Mouse (Mus musculus): ENCODE data around the gene Foxred2. TPM values are rescaled to one million over a fixed set of nuclear protein-coding genes. Genes with fewer than 3 reads are reported as not detected.

The Foxred2 gene
- polyA plus RNA-seq, 1 experiment = 18.0 TPM

GRCm38 (mm10) chr15:77945711-77946110, 10.8 kb downstream of the Foxred2 start:
- TF ChIP-seq CTCF (IDR thresholded peaks at IDR 0.05; ENCODE audit: borderline replicate concordance, extremely low read depth, insufficient read depth, insufficient read length) = no peak
- no peak for TF ChIP-seq POLR2A (IDR thresholded peaks at IDR 0.05; ENCODE audit: borderline replicate concordance, extremely low read depth, insufficient read depth, insufficient read length, poor library complexity, severe bottlenecking)
- DNase-seq (ENCODE audit: low read depth) = no peak

- TF ChIP-seq POLR2A (IDR thresholded peaks at IDR 0.05; ENCODE audit: borderline replicate concordance, extremely low read depth, insufficient read depth, insufficient read length, poor library complexity, severe bottlenecking) (no peak), CTCF (IDR thresholded peaks at IDR 0.05; ENCODE audit: borderline replicate concordance, extremely low read depth, insufficient read depth, insufficient read length) (no peak)
- DNase-seq (ENCODE audit: low read depth) = peak; percentile 82
Observed at GRCm38 (mm10) chr15:77941563-77941962, 15.0 kb downstream of the Foxred2 start.

GRCm38 (mm10) chr15:77938516-77938915, 18.0 kb downstream of the Foxred2 start:
- no peak for DNase-seq (ENCODE audit: low read depth)
- TF ChIP-seq POLR2A (IDR thresholded peaks at IDR 0.05; ENCODE audit: borderline replicate concordance, extremely low read depth, insufficient read depth, insufficient read length, poor library complexity, severe bottlenecking) (no peak), CTCF (IDR thresholded peaks at IDR 0.05; ENCODE audit: borderline replicate concordance, extremely low read depth, insufficient read depth, insufficient read length) (no peak)

GRCm38 (mm10) chr15:77935673-77936375, 20.7 kb downstream of the Foxred2 start:
- peak; percentile 86 for DNase-seq (ENCODE audit: low read depth)

GRCm38 (mm10) chr15:77934968-77935367, 21.6 kb downstream of the Foxred2 start:
- TF ChIP-seq CTCF (IDR thresholded peaks at IDR 0.05; ENCODE audit: borderline replicate concordance, extremely low read depth, insufficient read depth, insufficient read length) = no peak
- no peak for TF ChIP-seq POLR2A (IDR thresholded peaks at IDR 0.05; ENCODE audit: borderline replicate concordance, extremely low read depth, insufficient read depth, insufficient read length, poor library complexity, severe bottlenecking)
- no peak for DNase-seq (ENCODE audit: low read depth)

More at GRCm38 (mm10) chr15:77935673-77936375, 20.7 kb downstream of the Foxred2 start:
- TF ChIP-seq POLR2A (IDR thresholded peaks at IDR 0.05; ENCODE audit: borderline replicate concordance, extremely low read depth, insufficient read depth, insufficient read length, poor library complexity, severe bottlenecking) (no peak), CTCF (IDR thresholded peaks at IDR 0.05; ENCODE audit: borderline replicate concordance, extremely low read depth, insufficient read depth, insufficient read length) (no peak)

GRCm38 (mm10) chr15:77934326-77934725, 22.2 kb downstream of the Foxred2 start:
- no peak for TF ChIP-seq CTCF (IDR thresholded peaks at IDR 0.05; ENCODE audit: borderline replicate concordance, extremely low read depth, insufficient read depth, insufficient read length)
- TF ChIP-seq POLR2A (IDR thresholded peaks at IDR 0.05; ENCODE audit: borderline replicate concordance, extremely low read depth, insufficient read depth, insufficient read length, poor library complexity, severe bottlenecking) = no peak
- no peak for DNase-seq (ENCODE audit: low read depth)

- peak; percentile 94 for DNase-seq (ENCODE audit: low read depth)
- TF ChIP-seq CTCF (IDR thresholded peaks at IDR 0.05; ENCODE audit: borderline replicate concordance, extremely low read depth, insufficient read depth, insufficient read length) (peak; percentile 99), POLR2A (IDR thresholded peaks at IDR 0.05; ENCODE audit: borderline replicate concordance, extremely low read depth, insufficient read depth, insufficient read length, poor library complexity, severe bottlenecking) (no peak)
Observed at GRCm38 (mm10) chr15:77933770-77934169, 22.8 kb downstream of the Foxred2 start.

GRCm38 (mm10) chr15:77933222-77933621, 23.3 kb downstream of the Foxred2 start:
- no peak for DNase-seq (ENCODE audit: low read depth)
- TF ChIP-seq POLR2A (IDR thresholded peaks at IDR 0.05; ENCODE audit: borderline replicate concordance, extremely low read depth, insufficient read depth, insufficient read length, poor library complexity, severe bottlenecking) = no peak
- no peak for TF ChIP-seq CTCF (IDR thresholded peaks at IDR 0.05; ENCODE audit: borderline replicate concordance, extremely low read depth, insufficient read depth, insufficient read length)

- TF ChIP-seq POLR2A (IDR thresholded peaks at IDR 0.05; ENCODE audit: borderline replicate concordance, extremely low read depth, insufficient read depth, insufficient read length, poor library complexity, severe bottlenecking) = no peak
- no peak for DNase-seq (ENCODE audit: low read depth)
Observed at GRCm38 (mm10) chr15:77931689-77932016, 24.9 kb downstream of the Foxred2 start.

- TF ChIP-seq CTCF (IDR thresholded peaks at IDR 0.05; ENCODE audit: borderline replicate concordance, extremely low read depth, insufficient read depth, insufficient read length) (no peak), POLR2A (IDR thresholded peaks at IDR 0.05; ENCODE audit: borderline replicate concordance, extremely low read depth, insufficient read depth, insufficient read length, poor library complexity, severe bottlenecking) (no peak)
- DNase-seq (ENCODE audit: low read depth) = no peak
Observed at GRCm38 (mm10) chr15:77930986-77931688, 25.4 kb downstream of the Foxred2 start.

GRCm38 (mm10) chr15:77929804-77930203, 26.7 kb downstream of the Foxred2 start:
- TF ChIP-seq POLR2A (IDR thresholded peaks at IDR 0.05; ENCODE audit: borderline replicate concordance, extremely low read depth, insufficient read depth, insufficient read length, poor library complexity, severe bottlenecking) (no peak), CTCF (IDR thresholded peaks at IDR 0.05; ENCODE audit: borderline replicate concordance, extremely low read depth, insufficient read depth, insufficient read length) (no peak)
- no peak for DNase-seq (ENCODE audit: low read depth)

Data from brain, embryonic 14.5 days (tissue).